Mouse (Mus musculus) liver, embryonic 14.5 days (tissue): ENCODE data around the gene Tut1. TPM values are rescaled to one million over a fixed set of nuclear protein-coding genes. Genes with fewer than 3 reads are reported as not detected.

Source experiments
- ATAC-seq: fragments of 200-750 bp; cut with Nextera tagmentation; 2 replicates; pipeline ENCODE4 v1.8.0; 2017; ENCODE audit warnings: moderate number of reproducible peaks, mild to moderate bottlenecking, moderate library complexity; ENCODE audit not compliant: insufficient read depth
- DNase-seq, 3 experiments: peaks; one replicate each; pipeline ENCODE4 v3.0.0-alpha.2; 2012 to 2013; ENCODE audit warnings: low read depth in 3 of 3, low spot score in 3 of 3
- H3K27ac ChIP-seq: fragments of 300-500 bp; sonication (generic); 2 replicates; pipeline ENCODE4 v1.5.1; 2014; ENCODE audit warnings: moderate library complexity, mild to moderate bottlenecking, control low read depth, inconsistent platforms
- H3K27me3 ChIP-seq: fragments of 300-500 bp; sonication (generic); 2 replicates; pipeline ENCODE4 v1.6.1; 2014; ENCODE audit warnings: mild to moderate bottlenecking, low read length, moderate library complexity; ENCODE audit not compliant: control insufficient read depth, insufficient read depth
- H3K36me3 ChIP-seq: fragments of 300-500 bp; sonication (generic); replicated peaks from 2 replicates; pipeline ENCODE4 v1.6.1; 2014; ENCODE audit warnings: low read depth; ENCODE audit not compliant: control insufficient read depth, insufficient read depth
- H3K4me1 ChIP-seq, 2 experiments: fragments of 200-500 bp in 1 of 2; fragments of 300-500 bp in 1 of 2; sonication (generic) in 1 of 2; replicated peaks; 2 replicates each; pipeline ENCODE4 v1.6.1; 2012 to 2014; ENCODE audit warnings: antibody characterized with exemption in 1 of 2, inconsistent platforms in 1 of 2, low read length in 1 of 2; ENCODE audit not compliant: control insufficient read depth in 2 of 2, insufficient read depth in 2 of 2
- H3K4me2 ChIP-seq: fragments of 300-500 bp; sonication (generic); 2 replicates; pipeline ENCODE4 v1.6.1; 2014; ENCODE audit warnings: low read depth, mild to moderate bottlenecking, control low read depth, moderate library complexity
- H3K4me3 ChIP-seq, 2 experiments: fragments of 200-500 bp in 1 of 2; fragments of 300-500 bp in 1 of 2; sonication (generic) in 1 of 2; 2 replicates each; pipeline ENCODE4 v1.5.1; 2012 to 2014; ENCODE audit warnings: low read depth in 2 of 2, low read length in 2 of 2, mild to moderate bottlenecking in 2 of 2, control low read depth in 1 of 2, inconsistent platforms in 1 of 2, moderate library complexity in 1 of 2; ENCODE audit not compliant: insufficient read depth in 1 of 2
- H3K9ac ChIP-seq: fragments of 300-500 bp; sonication (generic); replicated peaks from 2 replicates; pipeline ENCODE4 v1.6.1; 2014; ENCODE audit warnings: mild to moderate bottlenecking, control low read depth, moderate library complexity
- H3K9me3 ChIP-seq: fragments of 300-500 bp; sonication (generic); 2 replicates; pipeline ENCODE4 v1.6.1; 2016; ENCODE audit warnings: low read length, mixed read lengths; ENCODE audit not compliant: control insufficient read depth
- CTCF ChIP-seq: IDR thresholded peaks from 2 replicates; pipeline ENCODE4 v1.5.1; 2016; ENCODE audit warnings: antibody characterized with exemption, low read depth, control low read depth
- EP300 ChIP-seq: IDR thresholded peaks from 2 replicates; pipeline ENCODE4 v1.6.1; 2016; ENCODE audit warnings: antibody characterized with exemption, low read depth
- WGBS: fragments of 180-500 bp; shearing (Covaris S2); extraction: QIAGEN DNeasy Blood & Tissue Kit; methylation state at CpG from one replicate; pipeline ENCODE4 v1.1.7; 2014; ENCODE audit not compliant: insufficient replicate concordance; 5-methylcytosine and 5-hydroxymethylcytosine counted together
- polyA plus RNA-seq, 2 experiments: library from polyadenylated mRNA; depleted of rRNA in 1 of 2; stranded (reverse) in 1 of 2; unstranded in 1 of 2; fragments of >200 nt; fragmentation: Nextera tagmentation in 1 of 2; extraction: Ambion mirVana in 1 of 2; gene quantifications; 2 replicates each; pipeline versions ENCODE4 v1.2.1 to v1.2.3; 2012 to 2014

Tut1 gene
- polyA plus RNA-seq, 2 experiments = 9.5 to 10.0 TPM

GRCm38 (mm10) chr19:8919684-8920072 is 34.0 kb upstream of the Tut1 start:
- H3K4me3 ChIP-seq = peak overlapping the region; percentile 85 to 94
- TF ChIP-seq CTCF = no peak
- peak overlapping the region; percentile 75 for H3K9ac ChIP-seq
- peak overlapping the region; percentile 92 for H3K27ac ChIP-seq
- 67% methylated on average over 6 of the region's 6 CpGs for WGBS
- no peaks in the 10 kb centered on the region for H3K9me3 ChIP-seq
- ATAC-seq = no peak
- H3K36me3 ChIP-seq = peaks cover 23% of the 10 kb centered on the region
- peaks cover 17 to 19% of the 10 kb centered on the region in 2 experiments for H3K4me1 ChIP-seq
- no peaks in the 10 kb centered on the region for H3K27me3 ChIP-seq
- DNase-seq = no peak
- peak overlapping the region; percentile 98 for H3K4me2 ChIP-seq

DNA sequence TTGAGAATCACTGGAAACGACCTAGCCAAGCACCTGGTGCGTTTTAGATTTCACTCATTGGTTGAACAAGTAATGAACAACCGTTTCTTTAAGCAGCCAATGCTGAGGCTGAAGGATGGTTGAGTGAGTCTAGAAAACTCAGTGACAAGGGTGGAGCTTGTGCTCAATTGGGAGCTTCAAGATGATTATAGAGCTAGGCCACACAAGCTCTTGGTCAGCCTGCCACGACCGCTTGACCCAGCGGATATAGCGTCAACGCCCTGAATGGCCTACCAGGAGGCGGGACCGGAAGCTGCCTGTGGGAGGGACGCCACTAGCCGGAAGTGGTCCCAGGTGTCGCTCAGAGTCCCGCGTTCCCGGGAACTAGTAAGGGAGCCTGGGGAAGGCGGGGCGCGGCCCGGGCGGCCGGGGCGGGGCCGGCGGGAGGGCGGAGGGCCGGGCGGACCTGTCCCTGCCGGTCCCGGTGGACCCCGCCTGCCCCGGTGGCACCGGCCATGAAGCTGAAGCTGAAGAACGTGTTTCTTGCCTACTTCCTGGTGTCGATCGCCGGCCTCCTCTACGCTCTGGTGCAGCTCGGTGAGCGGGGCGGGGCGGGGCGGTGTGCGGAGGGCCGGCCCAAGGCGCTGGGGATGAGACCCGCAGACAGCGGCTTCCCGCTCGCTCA is 33.4 kb upstream of the Tut1 start, which contains the start of gene B3gat3:
TSS of gene B3gat3 (plus strand) at position 302 of the 664 bp plus-strand sequence.
- Histone ChIP-seq H3K36me3 (peaks cover 18% of the 10 kb centered on the region), H3K4me1 (peaks cover 17 to 19% of the 10 kb centered on the region in 2 experiments), H3K27ac (peak within 1 kb of the TSS; percentile 92), H3K27me3 (no peaks in the 10 kb centered on the region), H3K9ac (peak within 1 kb of the TSS; percentile 75), H3K4me3 (peak within 1 kb of the TSS; percentile 85 to 94), H3K9me3 (no peaks in the 10 kb centered on the region), H3K4me2 (peak within 1 kb of the TSS; percentile 98)
- no peak for TF ChIP-seq EP300
- no peak for TF ChIP-seq CTCF
- WGBS = 1% methylated on average over 49 of the region's 50 CpGs
- ATAC-seq = peak; percentile 95
- DNase-seq = peak; percentile 81 to 82 (median 81)

- Histone ChIP-seq H3K9ac (peak overlapping the region; percentile 75), H3K36me3 (peaks cover 11% of the 10 kb centered on the region), H3K4me2 (peak overlapping the region; percentile 98), H3K4me1 (peaks cover 17 to 19% of the 10 kb centered on the region in 2 experiments), H3K27ac (peak overlapping the region; percentile 92), H3K4me3 (peak overlapping the region; percentile 85 to 94), H3K9me3 (no peaks in the 10 kb centered on the region), H3K27me3 (no peaks in the 10 kb centered on the region)
- ATAC-seq (no peak), DNase-seq (peak; percentile 65 to 70 (median 68))
- TF ChIP-seq EP300 (no peak), CTCF (no peak)
- WGBS = 3% methylated on average over 6 of the region's 6 CpGs
Observed at GRCm38 (mm10) chr19:8920836-8921291, 32.8 kb upstream of the Tut1 start.

- no peak for TF ChIP-seq EP300
- TF ChIP-seq CTCF = no peak
- Histone ChIP-seq H3K27ac (peak overlapping the region; percentile 92; the same call in 1 of the 2 replicates), H3K9ac (peak overlapping the region; percentile 75), H3K27me3 (no peaks in the 10 kb centered on the region), H3K36me3 (peaks cover 4% of the 10 kb centered on the region), H3K4me1 (peaks cover 17 to 22% of the 10 kb centered on the region in 2 experiments), H3K4me3 (peak overlapping the region in 1 of 2 experiments; percentile 85; a peak in 2 of 4 replicates), H3K9me3 (no peaks in the 10 kb centered on the region), H3K4me2 (peak overlapping the region; percentile 98)
- 71% methylated on average over 9 of the region's 9 CpGs for WGBS
- no peak for DNase-seq
- no peak for ATAC-seq
Observed at GRCm38 (mm10) chr19:8921741-8922140, 31.9 kb upstream of the Tut1 start.

- H3K9me3 ChIP-seq = no peaks in the 10 kb centered on the region
- ATAC-seq (no peak), DNase-seq (no peak)
- WGBS = 57% methylated on average over 2 of the region's 2 CpGs
- peaks cover 27 to 37% of the 10 kb centered on the region in 2 experiments for H3K4me1 ChIP-seq
- H3K27me3 ChIP-seq = no peaks in the 10 kb centered on the region
- H3K4me2 ChIP-seq = no peak overlapping the region
- peaks cover 8% of the 10 kb centered on the region for H3K36me3 ChIP-seq
- no peak overlapping the region for H3K27ac ChIP-seq
- TF ChIP-seq EP300 = no peak
- TF ChIP-seq CTCF = no peak
- no peak overlapping the region for H3K4me3 ChIP-seq
- H3K9ac ChIP-seq = no peak overlapping the region
Observed at GRCm38 (mm10) chr19:8926766-8927165, 26.9 kb upstream of the Tut1 start.
